Mouse (Mus musculus) heart, adult 2 months (tissue): ENCODE data around the gene Cybrd1. TPM values are rescaled to one million over a fixed set of nuclear protein-coding genes. Genes with fewer than 3 reads are reported as not detected.

Experiments used
- DNase-seq, 2 experiments: peaks; one replicate each; pipeline ENCODE4 v3.0.0; 2021
- H3K27ac ChIP-seq: fragments of 200-600 bp; 2 replicates; pipeline ENCODE4 v1.8.1; 2022
- H3K27me3 ChIP-seq: fragments of 200-500 bp; 2 replicates; pipeline ENCODE4 v1.6.1; 2012; ENCODE audit warnings: mild to moderate bottlenecking, low read length, inconsistent platforms, mixed read lengths; ENCODE audit not compliant: control insufficient read depth, insufficient read depth
- H3K36me3 ChIP-seq: fragments of 200-500 bp; 2 replicates; pipeline ENCODE4 v1.6.1; 2012; ENCODE audit warnings: low read length, inconsistent platforms; ENCODE audit not compliant: control insufficient read depth, insufficient read depth
- H3K4me1 ChIP-seq: fragments of 200-500 bp; 2 replicates; pipeline ENCODE4 v1.6.1; 2011; ENCODE audit warnings: low read length; ENCODE audit not compliant: control insufficient read depth, insufficient read depth
- H3K4me3 ChIP-seq: fragments of 200-600 bp; 2 replicates; pipeline ENCODE4 v1.8.1; 2022
- H3K79me2 ChIP-seq: fragments of 200-500 bp; replicated peaks from 2 replicates; pipeline ENCODE4 v1.6.1; 2012; ENCODE audit warnings: mild to moderate bottlenecking, inconsistent platforms, low read length, moderate library complexity, mixed read lengths; ENCODE audit not compliant: control insufficient read depth, insufficient read depth
- H3K9ac ChIP-seq: fragments of 200-500 bp; 2 replicates; pipeline ENCODE4 v1.6.1; 2012; ENCODE audit warnings: low read depth, mild to moderate bottlenecking, control low read depth, inconsistent platforms, low read length, mixed read lengths
- CTCF ChIP-seq: fragments of 200-600 bp; IDR thresholded peaks from 2 replicates; pipeline ENCODE4 v1.8.1; 2022; ENCODE audit warnings: antibody characterized with exemption, mild to moderate bottlenecking, moderate library complexity
- EP300 ChIP-seq: fragments of 200-500 bp; IDR thresholded peaks from 2 replicates; pipeline ENCODE4 v1.6.1; 2011; ENCODE audit warnings: low read depth, low read length, control low read depth; ENCODE audit not compliant: insufficient read depth
- POLR2A ChIP-seq: fragments of 200-500 bp; IDR thresholded peaks from 2 replicates; pipeline ENCODE4 v1.6.1; 2011; ENCODE audit warnings: mild to moderate bottlenecking, low read depth, low read length, control low read depth; ENCODE audit not compliant: insufficient read depth
- WGBS: fragments of 180-500 bp; shearing (Covaris S2); methylation state at CpG from one replicate; pipeline ENCODE4 v1.1.7; 2018; 5-methylcytosine and 5-hydroxymethylcytosine counted together
- intact Hi-C: fragments of 180-260 bp; cut with DNase I; formaldehyde crosslinking; loops from one replicate; pipeline ENCODE4 v1.15.1; 2025
- polyA plus RNA-seq: library from polyadenylated mRNA; depleted of rRNA; stranded (reverse); fragments of >200 nt; gene quantifications from 2 replicates; pipeline ENCODE4 v1.2.3, GENCODE M21; 2012
- total RNA-seq, 2 experiments: library from RNA; stranded (reverse); gene quantifications; 2 replicates each; pipeline ENCODE4 v1.2.3; 2021

The Cybrd1 gene
- total and polyA plus RNA-seq, 3 experiments = 1.5 to 1.9 (median 1.7) TPM

- Histone ChIP-seq H3K9ac (no peak overlapping the region), H3K4me1 (no peaks in the 10 kb centered on the region), H3K79me2 (no peaks in the 10 kb centered on the region), H3K4me3 (no peak overlapping the region), H3K27ac (no peak overlapping the region), H3K36me3 (no peaks in the 10 kb centered on the region), H3K27me3 (no peaks in the 10 kb centered on the region)
- TF ChIP-seq CTCF (no peak), POLR2A (no peak), EP300 (no peak)
- intact Hi-C loops = no loop called here
- 68% methylated on average over 3 of the region's 3 CpGs for WGBS
- no peak for DNase-seq
Measured at GRCm38 (mm10) chr2:71131866-71132496, 14.3 kb downstream of the Cybrd1 start.

- Histone ChIP-seq H3K4me1 (no peaks in the 10 kb centered on the region), H3K27ac (no peak overlapping the region), H3K4me3 (no peak overlapping the region), H3K79me2 (no peaks in the 10 kb centered on the region), H3K36me3 (no peaks in the 10 kb centered on the region), H3K9ac (no peak overlapping the region), H3K27me3 (no peaks in the 10 kb centered on the region)
- 69% methylated on average over 9 of the region's 9 CpGs for WGBS
- intact Hi-C loops = no loop called here
- no peak for TF ChIP-seq CTCF
- no peak for TF ChIP-seq EP300
- no peak for TF ChIP-seq POLR2A
- DNase-seq = no peak
Measured at GRCm38 (mm10) chr2:71134041-71134505, 16.4 kb downstream of the Cybrd1 start.

- intact Hi-C loops = no loop called here
- Histone ChIP-seq H3K4me1 (no peaks in the 10 kb centered on the region), H3K27ac (no peak overlapping the region), H3K79me2 (no peaks in the 10 kb centered on the region), H3K27me3 (no peaks in the 10 kb centered on the region), H3K9ac (no peak overlapping the region), H3K4me3 (no peak overlapping the region), H3K36me3 (no peaks in the 10 kb centered on the region)
- no peak for TF ChIP-seq POLR2A
- no peak for TF ChIP-seq CTCF
- no peak for TF ChIP-seq EP300
- DNase-seq = no peak
- WGBS = 83% methylated on average over 5 of the region's 5 CpGs
Measured at GRCm38 (mm10) chr2:71134836-71135235, 17.1 kb downstream of the Cybrd1 start.

- no peak for DNase-seq
- Histone ChIP-seq H3K27ac (no peak overlapping the region), H3K27me3 (no peaks in the 10 kb centered on the region), H3K79me2 (no peaks in the 10 kb centered on the region), H3K4me1 (no peaks in the 10 kb centered on the region), H3K36me3 (no peaks in the 10 kb centered on the region), H3K4me3 (no peak overlapping the region), H3K9ac (no peak overlapping the region)
- intact Hi-C loops = no loop called here
- WGBS = 70% methylated on average over 4 of the region's 4 CpGs
- no peak for TF ChIP-seq POLR2A
- no peak for TF ChIP-seq EP300
- no peak for TF ChIP-seq CTCF
Measured at GRCm38 (mm10) chr2:71140622-71141021, 22.9 kb downstream of the Cybrd1 start.

GRCm38 (mm10) chr2:71142410-71142809 lies 24.7 kb downstream of the Cybrd1 start:
- no peak overlapping the region for H3K4me3 ChIP-seq
- TF ChIP-seq CTCF (no peak), EP300 (no peak), POLR2A (no peak)
- 37% methylated on average over 7 of the region's 7 CpGs for WGBS
- no peaks in the 10 kb centered on the region for H3K27me3 ChIP-seq
- no peak for DNase-seq
- H3K27ac ChIP-seq = no peak overlapping the region
- intact Hi-C loops = no loop called here
- H3K36me3 ChIP-seq = no peaks in the 10 kb centered on the region
- no peak overlapping the region for H3K9ac ChIP-seq
- no peaks in the 10 kb centered on the region for H3K4me1 ChIP-seq
- no peaks in the 10 kb centered on the region for H3K79me2 ChIP-seq

- Histone ChIP-seq H3K4me3 (no peak overlapping the region), H3K79me2 (no peaks in the 10 kb centered on the region), H3K9ac (no peak overlapping the region), H3K27ac (no peak overlapping the region), H3K4me1 (no peaks in the 10 kb centered on the region), H3K27me3 (no peaks in the 10 kb centered on the region), H3K36me3 (no peaks in the 10 kb centered on the region)
- WGBS = 82% methylated on average over 4 of the region's 4 CpGs
- DNase-seq = no peak
- intact Hi-C loops = no loop called here
- TF ChIP-seq CTCF (no peak), EP300 (no peak), POLR2A (no peak)
Measured at GRCm38 (mm10) chr2:71145853-71146252, 28.1 kb downstream of the Cybrd1 start.
